Mouse (Mus musculus) adrenal gland, postnatal 10 days (tissue): Measurements from ENCODE around the gene Tktl1. TPM values are rescaled to one million over a fixed set of nuclear protein-coding genes. Genes with fewer than 3 reads are reported as not detected.
"Not testable (repeated sequence)": the region's sequence is repeated elsewhere in the genome, so short reads cannot be mapped to it uniquely, and the experiment has no call there.

Experiments used
- DNase-seq: peaks from one replicate; pipeline ENCODE4 v3.0.0; 2021; ENCODE audit warnings: mixed read lengths
- long read RNA-seq, 2 experiments: library from polyadenylated mRNA; stranded (forward); transcript quantifications; one replicate each; pipeline ENCODE4 v2.0.0; 2021
- total RNA-seq, 2 experiments: library from RNA; stranded (reverse); gene quantifications; 2 replicates each; pipeline ENCODE4 v1.2.3; 2021

Tktl1 gene
- total RNA-seq = not detected
- long read RNA-seq, experiment 1 = 0 reads
- long read RNA-seq, experiment 2 = 0 reads

- DNase-seq = no peak
These were observed at the start of gene Tktl1 for GRCm38 (mm10) chrX:74176959-74177358. TSS of gene Tktl1 (plus strand) at chrX:74177259.

GRCm38 (mm10) chrX:74135263-74135662, 41.8 kb upstream of the Tktl1 start, which contains the start of gene Mecp2:
TSS of gene Mecp2 (minus strand) at chrX:74135363.
- DNase-seq = not testable (repeated sequence)

- DNase-seq = no peak
These were observed 9.3 kb upstream of the Tktl1 start, which contains the start of gene Tex28 for GRCm38 (mm10) chrX:74167738-74168137. TSS of gene Tex28 (minus strand) at chrX:74167838.

GRCm38 (mm10) chrX:74203556-74203955, 26.5 kb downstream of the Tktl1 start:
- no peak for DNase-seq

- DNase-seq = no peak
These were observed 41.4 kb downstream of the Tktl1 start for GRCm38 (mm10) chrX:74218496-74218895.

GRCm38 (mm10) chrX:74219449-74219848, 42.4 kb downstream of the Tktl1 start:
- DNase-seq = no peak

GRCm38 (mm10) chrX:74220099-74220498, 43.0 kb downstream of the Tktl1 start:
- not testable (repeated sequence) for DNase-seq

- DNase-seq = no peak
These were observed 53.0 kb downstream of the Tktl1 start for GRCm38 (mm10) chrX:74230038-74230437.

- DNase-seq = no peak
These were observed 56.1 kb downstream of the Tktl1 start for GRCm38 (mm10) chrX:74233196-74233595.

GRCm38 (mm10) chrX:74240332-74240731, 63.3 kb downstream of the Tktl1 start:
- no peak for DNase-seq

GRCm38 (mm10) chrX:74243396-74243795, 66.3 kb downstream of the Tktl1 start:
- no peak for DNase-seq

GRCm38 (mm10) chrX:74243807-74244206, 66.7 kb downstream of the Tktl1 start:
- no peak for DNase-seq

GRCm38 (mm10) chrX:74244614-74245083, 67.6 kb downstream of the Tktl1 start:
- DNase-seq = peak; percentile 42

- no peak for DNase-seq
These were observed 68.0 kb downstream of the Tktl1 start for GRCm38 (mm10) chrX:74245107-74245506.

GRCm38 (mm10) chrX:74245687-74246086, 68.6 kb downstream of the Tktl1 start:
- DNase-seq = peak; percentile 82

GRCm38 (mm10) chrX:74246213-74246681, 69.2 kb downstream of the Tktl1 start:
- DNase-seq = peak; percentile 86

GRCm38 (mm10) chrX:74246693-74247092, 69.6 kb downstream of the Tktl1 start:
- DNase-seq = no peak

GRCm38 (mm10) chrX:74248651-74249050, 71.6 kb downstream of the Tktl1 start:
- peak; percentile 68 for DNase-seq

- DNase-seq = peak; percentile 76
These were observed 72.6 kb downstream of the Tktl1 start, which contains the start of gene Flna for GRCm38 (mm10) chrX:74249615-74250014. TSS of gene Flna (minus strand) at chrX:74249820.

- DNase-seq = peak; percentile 90
These were observed 77.3 kb downstream of the Tktl1 start, which contains the start of gene Emd for GRCm38 (mm10) chrX:74254153-74254887. TSS of gene Emd (plus strand) at chrX:74254687.

- DNase-seq = no peak
These were observed 78.0 kb downstream of the Tktl1 start for GRCm38 (mm10) chrX:74254888-74255565.

- DNase-seq = no peak
These were observed 80.7 kb downstream of the Tktl1 start for GRCm38 (mm10) chrX:74257746-74258145.
